Mouse (Mus musculus): Measurements from ENCODE around the gene Deaf1. TPM values are rescaled to one million over a fixed set of nuclear protein-coding genes. Genes with fewer than 3 reads are reported as not detected.

Deaf1 gene
- polyA plus RNA-seq, 1 experiment from 2014 or later: 42.5 TPM

DNA sequence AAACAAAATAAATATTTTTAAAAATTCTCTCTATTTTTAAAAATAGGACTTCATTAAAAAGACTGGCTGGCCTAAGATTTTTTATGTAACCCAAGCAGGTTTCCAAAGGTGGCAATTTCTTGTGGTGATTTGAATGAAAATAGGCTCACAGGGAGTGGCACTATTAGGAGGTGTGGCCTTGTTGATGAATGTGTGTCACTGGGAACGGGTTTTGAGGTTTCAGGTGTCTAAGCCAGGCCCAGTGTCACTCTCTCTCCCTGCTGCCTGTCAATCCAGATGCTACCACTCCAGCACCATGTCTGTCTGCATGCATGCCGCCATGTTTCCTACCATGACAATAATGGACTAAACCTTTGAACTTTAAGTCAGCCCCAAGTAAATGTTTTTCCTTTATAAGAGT, 8.0 kb downstream of the Deaf1 start:
- 78% methylated on average over 2 of the region's 2 CpGs for WGBS (ENCODE audit: insufficient replicate concordance)
- H3K27me3 ChIP-seq (ENCODE audit: control insufficient read depth, insufficient read depth, low read length): no peaks in the 10 kb centered on the region
- no peak overlapping the region for H3K27ac ChIP-seq (ENCODE audit: low read depth, low read length)
- no peaks in the 10 kb centered on the region for H3K9me3 ChIP-seq (replicated peaks; ENCODE audit: control insufficient read depth, low read length)
- peaks cover 47% of the 10 kb centered on the region for H3K36me3 ChIP-seq (ENCODE audit: control insufficient read depth, insufficient read depth, low read length)
- H3K9ac ChIP-seq (ENCODE audit: low read depth, low read length): no peak overlapping the region
- no peak for ATAC-seq (replicated peaks; ENCODE audit: insufficient number of reproducible peaks, low FRiP score, low TSS enrichment)
- no peak overlapping the region for H3K4me2 ChIP-seq
- no peak overlapping the region for H3K4me3 ChIP-seq (ENCODE audit: low read depth, low read length)
- H3K4me1 ChIP-seq (ENCODE audit: control insufficient read depth, insufficient read depth, low read length): no peaks in the 10 kb centered on the region

DNA sequence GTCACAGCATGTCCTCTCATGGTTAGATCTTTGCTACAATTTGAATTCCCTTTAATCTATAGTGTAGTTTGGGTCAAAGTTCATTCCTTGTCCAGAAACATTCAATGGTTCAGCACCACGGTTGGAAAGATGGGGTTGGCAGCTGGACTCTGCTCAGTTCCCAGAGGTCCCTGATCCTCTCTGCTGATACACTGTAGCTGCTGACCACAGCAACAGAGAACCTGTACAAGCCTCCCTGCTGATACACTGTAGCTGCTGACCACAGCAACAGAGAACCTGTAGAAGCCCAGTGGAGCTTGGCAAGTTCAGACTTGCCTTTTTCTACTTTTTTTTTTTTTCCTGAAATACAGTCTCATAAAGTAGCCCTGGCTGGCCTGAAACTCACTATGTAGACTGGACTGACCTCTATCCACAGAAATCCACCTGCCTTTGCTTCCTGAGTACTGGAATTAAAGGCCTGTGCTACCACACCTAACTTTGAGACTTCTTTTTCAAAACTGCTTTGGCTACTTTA, 9.8 kb downstream of the Deaf1 start:
- no peak overlapping the region for H3K9ac ChIP-seq (ENCODE audit: low read depth, low read length)
- no peaks in the 10 kb centered on the region for H3K27me3 ChIP-seq (ENCODE audit: control insufficient read depth, insufficient read depth, low read length)
- no peak overlapping the region for H3K27ac ChIP-seq (ENCODE audit: low read depth, low read length)
- H3K4me2 ChIP-seq: no peak overlapping the region
- 87% methylated on average over 1 of the region's 1 CpGs for WGBS (ENCODE audit: insufficient replicate concordance)
- no peaks in the 10 kb centered on the region for H3K9me3 ChIP-seq (replicated peaks; ENCODE audit: control insufficient read depth, low read length)
- peaks cover 50% of the 10 kb centered on the region for H3K36me3 ChIP-seq (ENCODE audit: control insufficient read depth, insufficient read depth, low read length)
- ATAC-seq (replicated peaks; ENCODE audit: insufficient number of reproducible peaks, low FRiP score, low TSS enrichment): no peak
- H3K4me3 ChIP-seq (ENCODE audit: low read depth, low read length): no peak overlapping the region
- no peaks in the 10 kb centered on the region for H3K4me1 ChIP-seq (ENCODE audit: control insufficient read depth, insufficient read depth, low read length)

DNA sequence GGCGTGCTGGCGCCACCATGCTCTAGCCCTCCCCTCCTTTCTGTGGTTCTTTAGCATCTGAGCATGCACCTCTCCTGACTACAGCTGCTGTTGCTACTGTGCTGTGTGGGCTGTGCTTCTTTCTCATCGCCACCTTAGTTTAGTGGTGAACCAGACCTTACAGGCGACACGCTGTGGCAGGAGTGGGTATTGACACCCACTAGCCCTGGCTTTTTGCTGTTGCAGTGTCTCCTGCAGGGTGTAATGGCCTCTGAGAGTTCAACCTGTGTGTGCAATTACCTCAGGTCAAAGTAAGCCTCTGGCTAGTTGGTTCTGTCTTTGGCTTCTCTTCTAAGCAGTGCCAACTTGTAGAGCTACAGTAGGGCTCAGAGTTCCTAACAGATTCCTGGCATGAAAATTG, 11.5 kb downstream of the Deaf1 start:
- H3K9ac ChIP-seq (ENCODE audit: low read depth, low read length): no peak overlapping the region
- H3K4me2 ChIP-seq: no peak overlapping the region
- WGBS (ENCODE audit: insufficient replicate concordance): 78% methylated on average over 5 of the region's 5 CpGs
- H3K27me3 ChIP-seq (ENCODE audit: control insufficient read depth, insufficient read depth, low read length): no peaks in the 10 kb centered on the region
- H3K4me3 ChIP-seq (ENCODE audit: low read depth, low read length): no peak overlapping the region
- ATAC-seq (replicated peaks; ENCODE audit: insufficient number of reproducible peaks, low FRiP score, low TSS enrichment): no peak
- H3K36me3 ChIP-seq (ENCODE audit: control insufficient read depth, insufficient read depth, low read length): peaks cover 39% of the 10 kb centered on the region
- no peaks in the 10 kb centered on the region for H3K4me1 ChIP-seq (ENCODE audit: control insufficient read depth, insufficient read depth, low read length)
- no peaks in the 10 kb centered on the region for H3K9me3 ChIP-seq (replicated peaks; ENCODE audit: control insufficient read depth, low read length)
- no peak overlapping the region for H3K27ac ChIP-seq (ENCODE audit: low read depth, low read length)

DNA sequence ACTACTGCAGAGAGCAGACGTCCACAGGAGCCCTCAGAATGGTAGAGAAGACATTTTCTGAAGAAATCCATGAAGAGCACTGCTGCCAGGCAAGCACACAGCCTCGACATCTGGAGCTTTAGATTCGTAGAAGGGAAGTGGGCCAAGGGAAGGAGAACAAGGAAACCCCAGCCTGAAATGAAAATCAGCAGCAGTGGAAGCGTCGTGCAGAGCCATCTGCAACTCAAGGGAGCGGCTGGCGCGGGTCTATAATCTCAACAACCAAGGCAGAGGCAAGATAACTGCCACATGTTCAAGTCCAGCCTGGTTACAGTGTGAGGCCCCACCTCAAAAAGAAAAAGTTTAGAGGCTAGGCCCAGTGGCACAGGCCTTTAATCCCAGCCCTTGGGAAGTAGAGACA, 12.4 kb downstream of the Deaf1 start:
- Histone ChIP-seq H3K9me3 (replicated peaks; ENCODE audit: control insufficient read depth, low read length) (no peaks in the 10 kb centered on the region), H3K27me3 (ENCODE audit: control insufficient read depth, insufficient read depth, low read length) (no peaks in the 10 kb centered on the region), H3K4me3 (ENCODE audit: low read depth, low read length) (no peak overlapping the region), H3K4me1 (ENCODE audit: control insufficient read depth, insufficient read depth, low read length) (no peaks in the 10 kb centered on the region), H3K27ac (ENCODE audit: low read depth, low read length) (no peak overlapping the region), H3K36me3 (ENCODE audit: control insufficient read depth, insufficient read depth, low read length) (peaks cover 40% of the 10 kb centered on the region), H3K9ac (ENCODE audit: low read depth, low read length) (no peak overlapping the region), H3K4me2 (no peak overlapping the region)
- no peak for ATAC-seq (replicated peaks; ENCODE audit: insufficient number of reproducible peaks, low FRiP score, low TSS enrichment)
- WGBS (ENCODE audit: insufficient replicate concordance): 80% methylated on average over 8 of the region's 8 CpGs

DNA sequence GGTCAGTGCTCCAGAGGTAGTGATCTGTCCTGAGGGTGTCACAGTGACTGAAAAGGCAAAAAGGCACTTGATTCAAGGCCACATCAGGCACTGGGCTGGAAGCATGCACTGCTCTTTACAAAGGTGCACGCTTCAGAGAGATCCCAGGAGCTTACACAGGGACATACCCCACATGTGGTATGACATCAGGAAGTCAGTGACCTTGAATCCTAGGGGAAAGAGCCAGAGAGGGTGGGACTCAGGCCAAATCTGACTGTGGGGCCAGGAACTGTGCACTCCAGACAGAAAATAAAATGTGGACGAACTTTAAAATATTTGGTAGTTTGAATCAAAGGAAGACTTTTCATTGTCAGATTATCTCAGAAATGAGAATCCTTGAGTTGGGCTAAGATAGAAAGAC, 13.1 kb downstream of the Deaf1 start:
- no peak overlapping the region for H3K9ac ChIP-seq (ENCODE audit: low read depth, low read length)
- 87% methylated on average over 2 of the region's 2 CpGs for WGBS (ENCODE audit: insufficient replicate concordance)
- no peaks in the 10 kb centered on the region for H3K27me3 ChIP-seq (ENCODE audit: control insufficient read depth, insufficient read depth, low read length)
- H3K4me3 ChIP-seq (ENCODE audit: low read depth, low read length): no peak overlapping the region
- no peak overlapping the region for H3K27ac ChIP-seq (ENCODE audit: low read depth, low read length)
- H3K36me3 ChIP-seq (ENCODE audit: control insufficient read depth, insufficient read depth, low read length): peaks cover 43% of the 10 kb centered on the region
- no peak for ATAC-seq (replicated peaks; ENCODE audit: insufficient number of reproducible peaks, low FRiP score, low TSS enrichment)
- H3K9me3 ChIP-seq (replicated peaks; ENCODE audit: control insufficient read depth, low read length): no peaks in the 10 kb centered on the region
- H3K4me1 ChIP-seq (ENCODE audit: control insufficient read depth, insufficient read depth, low read length): no peaks in the 10 kb centered on the region
- H3K4me2 ChIP-seq: no peak overlapping the region

DNA sequence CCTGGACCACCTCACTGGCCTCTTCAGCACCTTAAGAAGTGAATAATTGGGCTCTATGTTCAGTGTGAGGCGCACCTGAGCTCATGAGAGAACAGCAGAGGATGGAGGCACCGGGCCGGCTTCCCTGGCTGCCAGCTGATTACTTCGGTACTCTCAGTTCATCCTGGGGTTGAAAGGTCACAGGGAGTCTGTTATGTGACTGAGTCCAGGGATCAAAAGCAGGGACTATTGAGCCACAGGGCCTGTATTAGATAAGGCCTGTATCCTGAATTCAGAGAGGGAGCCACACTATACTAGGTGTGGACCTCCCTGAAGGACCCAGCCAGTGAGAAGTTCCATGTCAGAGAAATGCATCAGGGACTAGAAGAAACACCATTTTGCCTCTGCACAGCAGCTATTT, 23.0 kb downstream of the Deaf1 start:
- 87% methylated on average over 4 of the region's 4 CpGs for WGBS (ENCODE audit: insufficient replicate concordance)
- H3K4me2 ChIP-seq: no peak overlapping the region
- no peak for ATAC-seq (replicated peaks; ENCODE audit: insufficient number of reproducible peaks, low FRiP score, low TSS enrichment)
- H3K36me3 ChIP-seq (ENCODE audit: control insufficient read depth, insufficient read depth, low read length): peaks cover 24% of the 10 kb centered on the region; the same call in 1 of the 2 replicates
- no peak overlapping the region for H3K4me3 ChIP-seq (ENCODE audit: low read depth, low read length)
- H3K9ac ChIP-seq (ENCODE audit: low read depth, low read length): no peak overlapping the region
- no peak overlapping the region for H3K27ac ChIP-seq (ENCODE audit: low read depth, low read length)
- no peaks in the 10 kb centered on the region for H3K9me3 ChIP-seq (replicated peaks; ENCODE audit: control insufficient read depth, low read length)
- H3K27me3 ChIP-seq (ENCODE audit: control insufficient read depth, insufficient read depth, low read length): no peaks in the 10 kb centered on the region
- H3K4me1 ChIP-seq (ENCODE audit: control insufficient read depth, insufficient read depth, low read length): no peaks in the 10 kb centered on the region

DNA sequence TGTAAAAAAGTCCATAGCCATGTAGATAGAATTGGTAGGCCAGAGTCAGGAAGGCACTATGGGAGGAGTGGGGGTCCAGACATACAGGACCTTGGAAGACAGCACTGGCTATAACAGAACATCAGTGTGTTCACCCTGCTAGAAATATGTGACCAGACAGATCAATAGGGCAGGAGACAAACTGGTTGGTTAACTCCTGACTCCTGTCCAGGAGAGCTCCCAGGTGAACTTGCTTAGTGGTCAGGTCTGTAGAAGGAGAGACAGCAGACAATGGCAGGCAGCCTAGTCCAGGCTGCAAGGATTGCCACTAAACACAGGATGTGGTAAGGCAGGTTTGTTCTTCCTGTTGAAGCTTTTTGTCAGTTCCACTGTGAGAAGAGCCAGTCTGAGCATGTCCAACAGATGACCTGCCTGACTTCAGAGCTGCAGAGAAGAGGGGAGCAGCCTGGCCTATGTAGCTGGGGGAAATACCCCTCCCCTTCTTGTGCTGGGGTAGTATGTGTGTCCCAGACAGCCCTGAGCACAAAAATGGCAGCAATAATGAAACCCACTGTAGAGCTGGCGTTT, 24.7 kb downstream of the Deaf1 start:
- Histone ChIP-seq H3K4me1 (ENCODE audit: control insufficient read depth, insufficient read depth, low read length) (no peaks in the 10 kb centered on the region), H3K4me2 (no peak overlapping the region), H3K27me3 (ENCODE audit: control insufficient read depth, insufficient read depth, low read length) (no peaks in the 10 kb centered on the region), H3K27ac (ENCODE audit: low read depth, low read length) (no peak overlapping the region), H3K36me3 (ENCODE audit: control insufficient read depth, insufficient read depth, low read length) (peaks cover 22% of the 10 kb centered on the region; the same call in 1 of the 2 replicates), H3K4me3 (ENCODE audit: low read depth, low read length) (no peak overlapping the region), H3K9me3 (replicated peaks; ENCODE audit: control insufficient read depth, low read length) (no peaks in the 10 kb centered on the region), H3K9ac (ENCODE audit: low read depth, low read length) (no peak overlapping the region)
- no peak for ATAC-seq (replicated peaks; ENCODE audit: insufficient number of reproducible peaks, low FRiP score, low TSS enrichment)
- WGBS (ENCODE audit: insufficient replicate concordance): 86% methylated on average over 1 of the region's 1 CpGs

DNA sequence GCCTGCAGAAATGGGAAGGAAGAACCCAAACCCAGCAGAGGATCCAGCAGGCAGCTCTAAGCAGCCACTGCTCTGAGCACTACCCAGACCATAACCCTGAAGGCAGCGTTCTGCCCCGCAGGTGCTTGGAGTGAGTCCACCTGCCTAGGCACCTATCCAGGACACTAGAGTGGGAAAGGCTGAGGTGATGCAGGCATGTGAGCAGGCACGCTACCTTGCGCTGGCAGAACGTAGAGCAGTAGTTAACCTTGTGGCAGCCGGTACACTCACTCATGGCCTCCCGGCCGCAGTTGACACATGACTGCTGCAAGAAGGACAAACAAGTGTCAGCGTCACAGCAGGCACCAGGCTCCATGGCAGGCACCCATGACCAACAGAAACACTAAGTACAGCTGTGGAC, 26.1 kb downstream of the Deaf1 start:
- Histone ChIP-seq H3K27me3 (ENCODE audit: control insufficient read depth, insufficient read depth, low read length) (no peaks in the 10 kb centered on the region), H3K4me2 (no peak overlapping the region), H3K4me3 (ENCODE audit: low read depth, low read length) (no peak overlapping the region), H3K9ac (ENCODE audit: low read depth, low read length) (no peak overlapping the region), H3K9me3 (replicated peaks; ENCODE audit: control insufficient read depth, low read length) (no peaks in the 10 kb centered on the region), H3K36me3 (ENCODE audit: control insufficient read depth, insufficient read depth, low read length) (peaks cover 24% of the 10 kb centered on the region; the same call in 1 of the 2 replicates), H3K4me1 (ENCODE audit: control insufficient read depth, insufficient read depth, low read length) (no peaks in the 10 kb centered on the region), H3K27ac (ENCODE audit: low read depth, low read length) (no peak overlapping the region)
- ATAC-seq (replicated peaks; ENCODE audit: insufficient number of reproducible peaks, low FRiP score, low TSS enrichment): no peak
- WGBS (ENCODE audit: insufficient replicate concordance): 95% methylated on average over 9 of the region's 9 CpGs

DNA sequence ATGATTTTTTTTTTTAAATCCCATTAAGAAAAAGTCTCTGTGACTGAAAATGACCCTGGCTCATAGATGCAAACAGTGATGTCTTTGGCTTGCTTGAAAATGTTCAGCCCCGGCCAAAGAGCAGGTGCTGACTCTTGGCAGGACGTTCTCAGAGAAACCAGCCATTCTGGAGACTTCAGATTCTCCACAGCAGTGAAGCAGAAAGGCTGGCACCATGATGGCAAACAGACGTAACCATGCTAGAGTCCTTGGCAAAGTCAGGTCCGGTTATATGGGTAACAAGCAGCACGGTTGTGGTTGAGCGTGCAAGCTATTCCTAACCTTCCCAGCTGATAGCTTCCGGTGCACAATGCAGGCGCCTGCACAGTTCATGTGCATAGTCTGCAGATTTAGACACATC, 28.3 kb downstream of the Deaf1 start:
- H3K4me1 ChIP-seq (ENCODE audit: control insufficient read depth, insufficient read depth, low read length): peaks cover 7% of the 10 kb centered on the region
- no peak overlapping the region for H3K9ac ChIP-seq (ENCODE audit: low read depth, low read length)
- ATAC-seq (replicated peaks; ENCODE audit: insufficient number of reproducible peaks, low FRiP score, low TSS enrichment): no peak
- no peak overlapping the region for H3K4me3 ChIP-seq (ENCODE audit: low read depth, low read length)
- 93% methylated on average over 8 of the region's 8 CpGs for WGBS (ENCODE audit: insufficient replicate concordance)
- H3K27me3 ChIP-seq (ENCODE audit: control insufficient read depth, insufficient read depth, low read length): peaks cover 18% of the 10 kb centered on the region
- no peak overlapping the region for H3K27ac ChIP-seq (ENCODE audit: low read depth, low read length)
- H3K9me3 ChIP-seq (replicated peaks; ENCODE audit: control insufficient read depth, low read length): no peaks in the 10 kb centered on the region
- H3K36me3 ChIP-seq (ENCODE audit: control insufficient read depth, insufficient read depth, low read length): peaks cover 16% of the 10 kb centered on the region; the same call in 1 of the 2 replicates
- no peak overlapping the region for H3K4me2 ChIP-seq
